Mouse (Mus musculus) c-Kit-negative CD71-positive TER-119-positive erythroid progenitor cells, embryonic 14.5 days (primary cell): ENCODE measurements around the gene Rps6kc1.

Source experiments
- DNase-seq: peaks from one replicate; pipeline ENCODE4 v3.0.0-alpha.2; 2013; ENCODE audit warnings: low read depth, low spot score

The Rps6kc1 gene

DNA sequence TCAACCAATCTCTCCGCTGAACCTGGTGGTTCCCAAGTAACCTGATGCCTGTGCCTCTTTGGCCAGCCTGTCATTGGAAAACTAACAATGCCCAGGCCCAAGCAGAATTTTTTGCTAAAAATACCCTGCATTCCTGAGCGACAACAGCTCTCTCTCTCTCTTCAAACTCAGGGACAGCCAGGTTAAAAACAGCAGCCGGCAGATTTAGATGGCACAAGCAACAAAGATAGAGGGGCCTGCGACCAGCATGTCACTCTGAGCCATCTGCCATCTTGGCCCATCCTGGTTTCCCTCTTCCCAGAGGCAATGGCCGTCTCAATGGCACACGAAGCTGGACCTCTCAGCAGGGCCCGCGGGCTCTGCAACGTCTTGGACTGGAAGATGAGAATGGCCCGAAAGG is 242.5 kb downstream of the Rps6kc1 start:
- DNase-seq: no peak

DNA sequence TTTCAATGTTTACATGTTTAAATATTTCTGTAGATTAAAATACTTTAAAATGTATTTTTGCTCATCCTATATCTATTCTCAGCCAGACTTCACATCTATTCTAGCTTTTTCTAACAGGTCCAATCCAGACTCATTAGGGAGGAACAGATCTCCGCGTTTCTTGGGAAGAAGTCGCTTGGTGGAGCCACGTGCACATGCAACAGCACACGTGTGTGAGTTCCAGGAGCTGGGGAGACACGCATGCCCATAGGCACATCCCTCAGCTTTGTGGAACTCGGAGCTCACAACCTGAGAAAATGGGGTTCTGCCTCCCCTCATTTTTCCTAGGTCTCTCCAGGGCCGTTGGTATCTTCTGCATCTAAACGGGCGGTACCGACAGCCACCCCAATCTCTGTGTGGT is 243.7 kb downstream of the Rps6kc1 start:
- no peak for DNase-seq

DNA sequence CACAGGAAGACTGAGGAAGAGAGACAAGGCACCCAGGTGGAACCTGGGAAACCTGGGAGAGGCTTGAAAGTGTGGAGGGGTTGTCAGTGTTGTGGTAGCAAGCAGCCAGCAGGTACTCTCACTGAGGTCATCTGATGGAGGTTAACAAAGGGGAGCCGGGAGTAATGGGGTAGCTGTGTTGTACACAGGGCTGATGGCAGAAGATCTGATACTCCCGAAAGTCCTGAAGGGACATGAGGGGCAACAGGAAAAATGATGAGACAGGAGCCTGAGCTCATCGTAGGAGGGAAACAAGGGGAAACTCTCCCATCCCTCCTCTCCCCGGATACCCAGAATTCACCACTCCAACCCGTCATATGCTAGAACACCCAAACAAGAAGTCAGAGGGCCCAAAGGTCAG is 244.2 kb downstream of the Rps6kc1 start:
- no peak for DNase-seq

DNA sequence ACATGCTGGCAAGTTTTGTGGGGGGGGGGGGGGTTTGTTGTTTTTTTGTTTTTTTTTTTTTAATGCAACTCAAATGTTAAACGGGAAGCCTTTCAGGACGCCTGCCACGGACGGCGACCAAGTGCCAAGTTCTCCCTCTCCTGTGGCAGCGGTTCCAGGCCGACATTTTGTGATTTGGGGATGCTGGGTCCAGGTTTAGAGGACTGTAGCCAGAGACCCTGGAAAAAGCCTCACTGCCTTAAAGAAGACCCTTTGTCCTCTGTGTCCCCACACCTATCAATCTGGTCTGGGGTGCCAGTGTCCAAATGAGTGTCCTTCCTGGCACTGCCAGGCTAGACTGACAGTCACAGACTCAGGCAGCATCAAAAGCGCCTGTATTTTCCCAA is 246.1 kb downstream of the Rps6kc1 start:
- DNase-seq: no peak

DNA sequence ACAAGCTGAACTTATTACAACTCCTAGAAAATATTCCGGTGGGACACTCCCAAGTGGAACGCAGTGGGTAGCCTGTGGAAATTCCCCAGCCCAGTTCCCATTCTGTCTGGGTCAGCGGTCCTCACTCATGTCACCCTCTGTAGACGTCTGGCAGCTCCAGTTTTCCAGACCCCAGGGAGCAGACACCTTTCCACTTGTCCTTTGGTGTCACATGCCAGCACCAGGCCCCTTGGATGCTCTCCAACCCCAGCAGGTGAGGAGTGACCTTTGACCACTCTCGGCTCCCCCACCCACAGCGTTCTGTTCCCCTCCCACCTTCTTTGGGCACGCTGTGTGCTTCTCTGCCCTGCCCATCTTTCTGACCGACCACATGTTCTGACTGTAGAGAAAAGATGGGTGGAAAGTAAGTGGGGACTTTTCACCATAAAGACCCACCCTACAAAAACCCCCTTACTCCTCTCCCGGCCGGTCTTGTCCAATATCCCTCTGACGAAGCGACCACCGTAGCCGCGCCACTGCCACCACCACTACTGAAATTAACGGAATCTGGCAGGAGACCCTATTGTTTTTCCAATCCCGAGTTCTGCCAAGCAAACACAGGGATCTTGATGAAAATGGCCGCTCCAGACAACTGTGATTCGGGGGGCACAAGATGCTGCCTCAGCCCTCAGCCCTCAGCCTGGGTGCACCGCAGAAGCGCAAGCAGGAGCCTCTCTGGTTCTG is 246.6 kb downstream of the Rps6kc1 start:
- DNase-seq: no peak

DNA sequence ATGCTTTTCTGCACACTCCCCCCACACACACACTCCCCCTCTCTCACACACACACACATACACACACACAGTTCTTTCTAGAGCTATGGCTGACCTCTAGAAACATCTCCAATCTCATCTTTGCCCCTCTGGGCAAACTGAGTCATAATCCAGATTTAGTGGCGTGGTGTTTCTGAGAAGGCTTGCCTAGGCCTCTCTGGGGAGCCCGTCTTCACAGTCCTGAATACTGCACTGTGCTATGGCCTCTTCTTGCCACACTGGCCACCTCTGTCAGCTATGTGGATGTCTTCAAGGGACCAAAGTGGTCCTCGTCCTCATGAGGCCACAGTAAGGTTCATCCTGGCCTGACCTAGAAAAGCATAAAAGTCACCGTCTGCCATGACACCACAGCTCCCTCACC is 247.6 kb downstream of the Rps6kc1 start:
- DNase-seq: no peak

DNA sequence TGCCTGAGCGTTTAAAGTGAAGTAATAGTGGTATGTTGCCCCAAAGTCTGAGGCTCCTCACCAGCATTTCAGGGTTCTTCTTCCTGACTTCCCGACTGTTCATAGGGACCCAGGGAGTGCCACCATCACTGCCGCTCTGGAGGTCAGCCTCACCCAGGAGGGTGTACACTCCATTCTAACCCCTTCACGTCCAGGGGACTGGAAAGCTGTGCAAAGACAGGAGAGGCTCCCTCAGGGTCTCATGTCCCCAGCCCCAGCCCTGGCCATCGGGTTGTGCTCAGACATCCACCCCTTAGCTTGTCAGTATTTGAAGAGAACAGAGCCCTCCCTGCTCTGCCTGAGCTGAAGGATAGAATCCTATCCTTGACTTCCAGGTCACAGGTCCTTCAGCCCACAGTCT is 248.8 kb downstream of the Rps6kc1 start:
- DNase-seq: no peak

DNA sequence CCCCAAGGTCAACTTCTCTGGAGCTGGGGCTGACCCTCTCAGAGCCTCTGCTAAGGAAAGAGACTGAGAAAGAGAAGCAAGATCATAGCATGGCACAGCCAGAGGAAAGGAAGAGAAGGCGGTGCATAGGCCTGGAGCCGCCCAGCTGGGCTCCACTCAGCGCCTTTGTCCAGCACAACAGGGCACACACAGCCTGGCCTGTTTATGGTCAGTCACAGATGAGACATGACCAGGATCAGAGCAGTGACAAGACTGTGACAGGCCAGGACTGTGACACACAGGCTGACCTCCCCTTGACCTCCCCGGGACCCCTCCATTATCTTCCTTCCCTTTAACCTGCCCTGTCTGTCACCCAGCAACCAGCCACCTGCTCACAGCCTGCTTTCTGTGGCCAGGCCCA is 249.8 kb downstream of the Rps6kc1 start:
- DNase-seq: no peak

DNA sequence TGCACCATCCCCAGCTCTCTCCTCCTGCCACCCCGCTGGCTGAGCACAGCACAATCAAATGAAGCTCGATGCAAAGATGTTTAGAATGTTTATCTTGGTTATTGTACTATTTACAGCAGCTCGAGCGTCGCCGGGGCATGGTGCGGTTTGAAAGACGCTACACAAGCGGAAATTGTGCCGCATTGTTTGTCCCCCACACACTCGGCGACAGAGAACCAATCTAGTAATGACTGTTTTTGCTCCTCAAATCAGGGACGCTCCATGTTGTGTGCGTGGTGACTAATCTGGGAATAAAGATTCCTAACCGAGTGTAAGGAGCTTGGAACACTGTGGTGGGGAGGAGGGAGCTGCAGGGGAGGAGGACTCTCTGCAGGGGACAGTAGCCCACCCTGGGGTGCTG is 250.3 kb downstream of the Rps6kc1 start:
- DNase-seq: no peak

DNA sequence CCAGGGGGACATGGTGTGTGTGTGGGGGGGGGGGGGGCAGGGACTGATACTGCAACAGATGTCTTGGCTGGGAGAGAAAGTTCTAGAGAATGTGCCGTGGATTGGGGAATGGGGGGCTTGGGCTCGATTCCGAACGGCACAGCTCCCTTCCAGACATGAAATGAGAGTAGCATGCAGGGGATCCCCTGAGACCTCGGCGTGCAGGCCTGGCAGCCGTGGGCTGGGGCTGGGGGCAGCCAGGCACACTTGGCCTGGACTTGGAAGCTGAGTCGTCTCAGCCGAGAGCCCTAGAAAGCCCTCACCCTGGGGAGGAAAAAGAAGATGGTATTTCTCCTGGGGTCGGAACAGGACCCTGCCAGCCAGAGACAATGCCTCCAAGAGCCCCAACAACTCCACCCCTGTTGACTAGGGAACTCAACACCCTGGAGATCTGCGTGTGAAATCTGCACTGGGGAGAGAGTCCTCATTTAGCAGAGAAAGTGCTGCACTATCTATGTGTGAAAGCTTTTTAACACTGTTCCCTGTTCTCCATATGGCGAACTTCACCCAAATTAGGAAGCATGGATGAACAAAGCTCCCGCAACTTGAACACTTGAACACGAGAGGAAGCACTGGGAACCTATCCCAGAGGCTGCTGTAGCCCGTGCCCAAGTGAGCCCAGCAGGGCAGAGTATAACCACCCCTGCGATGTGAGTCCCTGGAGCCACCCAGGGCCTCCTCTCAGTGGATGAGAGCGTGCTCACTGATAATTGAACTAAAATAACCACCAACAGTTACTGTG is 251.7 kb downstream of the Rps6kc1 start:
- DNase-seq: no peak

DNA sequence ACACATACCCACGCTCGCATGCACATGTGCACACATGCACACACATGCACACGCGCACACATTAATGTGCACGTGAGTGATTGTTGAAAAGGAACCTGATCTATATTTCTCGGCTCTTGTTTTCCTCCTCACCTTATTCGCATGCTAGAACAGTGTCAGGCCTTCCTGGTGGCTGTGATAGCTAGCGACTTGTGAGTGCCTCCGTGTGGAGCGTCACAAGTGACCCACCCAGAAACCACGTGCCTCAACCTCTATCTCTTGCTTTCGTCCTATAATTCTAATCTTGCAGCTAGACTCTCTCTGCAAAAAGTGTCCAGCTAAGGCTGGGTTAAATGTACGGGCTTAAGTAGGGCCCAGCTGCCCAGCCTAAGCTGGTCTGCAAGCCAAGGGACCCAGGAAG is 253.3 kb downstream of the Rps6kc1 start:
- DNase-seq: no peak

DNA sequence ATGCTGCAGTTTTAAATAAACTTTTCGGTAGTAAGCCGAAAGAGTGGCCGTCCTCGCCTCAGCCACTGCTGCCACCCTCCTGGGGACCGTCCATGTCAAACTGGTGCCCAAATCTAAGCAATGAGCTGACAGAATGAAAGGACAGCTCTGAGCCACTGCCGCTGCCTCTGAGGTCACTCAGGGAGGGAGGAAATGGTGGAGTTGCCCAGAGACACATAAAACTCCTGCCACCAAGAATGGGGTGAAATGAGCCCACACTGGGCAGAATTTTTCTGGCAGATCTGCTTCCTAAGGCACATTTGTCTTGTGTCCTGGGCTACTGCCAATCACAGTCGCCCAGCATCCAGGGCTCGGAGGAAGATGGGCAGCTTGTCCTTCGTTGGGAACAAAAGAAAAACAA is 255.5 kb downstream of the Rps6kc1 start:
- no peak for DNase-seq

DNA sequence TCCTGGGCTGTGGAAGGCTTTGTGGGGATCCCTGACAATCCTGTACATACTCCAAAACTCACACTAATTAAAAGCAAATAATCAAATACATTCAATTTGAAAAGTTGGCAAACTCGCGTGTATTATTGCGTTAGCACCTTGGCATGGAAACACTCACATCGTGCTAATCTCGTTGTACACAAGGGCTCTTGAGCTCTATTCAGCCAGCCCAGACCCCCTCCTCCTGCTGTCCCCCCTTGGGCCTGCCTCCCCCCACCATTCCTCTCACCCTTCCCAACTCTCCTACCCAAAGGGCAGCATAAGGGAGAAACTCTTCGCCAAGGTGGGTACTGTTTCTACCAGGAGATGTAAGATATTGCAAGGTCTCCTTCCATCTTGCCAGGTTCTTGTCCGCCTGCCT is 255.9 kb downstream of the Rps6kc1 start:
- DNase-seq: no peak

DNA sequence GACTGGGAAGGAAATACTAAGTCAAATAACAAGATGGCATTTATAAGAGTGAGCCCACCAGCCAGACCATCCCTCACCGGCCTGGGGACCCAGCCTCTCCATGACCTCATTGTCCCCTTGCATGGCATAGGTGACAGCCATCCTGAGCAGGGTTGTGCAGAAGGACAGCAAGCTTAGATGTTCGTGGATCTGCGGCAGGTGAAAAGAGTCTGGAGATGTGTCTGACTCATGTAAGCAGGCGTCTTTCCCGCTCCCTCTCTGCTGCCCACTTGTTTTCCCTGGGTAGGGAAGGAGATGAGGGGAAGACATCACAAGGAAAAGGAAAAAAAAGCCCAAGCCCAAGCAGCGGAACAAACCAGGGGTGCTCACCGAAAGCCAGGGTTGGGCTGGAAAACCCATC is 256.5 kb downstream of the Rps6kc1 start:
- no peak for DNase-seq

DNA sequence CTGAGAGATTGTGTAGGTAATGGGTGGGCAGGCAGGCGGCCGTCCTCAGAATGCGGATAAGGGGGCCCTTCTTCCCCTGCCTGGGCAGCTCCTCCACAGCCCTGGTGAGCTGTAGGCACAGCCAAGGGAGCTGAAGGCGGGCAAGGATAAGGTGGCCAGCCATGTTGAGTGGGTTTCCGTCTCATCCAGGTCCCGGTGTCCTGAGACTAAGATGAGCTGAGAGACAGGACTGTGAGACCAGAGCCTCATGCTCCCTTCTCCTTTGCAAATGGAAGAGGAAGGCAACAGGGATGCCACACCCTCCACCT is 256.9 kb downstream of the Rps6kc1 start:
- DNase-seq: no peak

DNA sequence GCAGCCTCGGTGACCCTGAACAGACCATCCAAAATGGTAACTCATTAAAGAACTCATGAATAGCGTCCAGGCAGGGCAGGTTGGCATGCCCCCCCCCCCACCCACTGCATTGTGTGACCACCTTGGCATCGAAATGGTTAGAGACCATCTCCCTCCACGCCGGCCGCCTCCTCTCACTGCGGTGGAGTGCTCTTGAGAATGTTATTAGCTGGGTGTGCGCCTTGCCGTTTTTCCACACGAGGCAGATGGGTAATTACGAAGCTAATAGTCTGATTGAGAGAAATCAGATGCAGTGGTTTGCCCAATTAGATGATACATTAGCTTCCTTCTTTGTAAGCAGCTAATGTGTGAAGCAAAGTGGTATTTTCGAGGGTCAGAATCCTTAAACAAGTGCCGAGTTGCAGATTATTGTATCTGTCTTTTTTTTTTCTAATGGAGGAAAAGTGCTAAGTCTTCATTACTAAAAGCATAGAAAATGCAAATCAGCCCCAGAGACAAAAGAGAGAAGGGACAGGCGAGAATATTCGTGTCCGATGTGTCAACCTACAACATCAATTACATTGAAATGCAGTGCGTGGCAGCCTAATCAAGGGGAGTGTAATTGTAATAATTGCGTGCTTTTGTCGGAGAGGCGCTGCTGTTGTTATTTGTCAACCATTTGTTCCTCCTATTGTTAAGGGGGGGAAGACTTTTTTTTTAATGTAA is 257.4 kb downstream of the Rps6kc1 start:
- DNase-seq: no peak

DNA sequence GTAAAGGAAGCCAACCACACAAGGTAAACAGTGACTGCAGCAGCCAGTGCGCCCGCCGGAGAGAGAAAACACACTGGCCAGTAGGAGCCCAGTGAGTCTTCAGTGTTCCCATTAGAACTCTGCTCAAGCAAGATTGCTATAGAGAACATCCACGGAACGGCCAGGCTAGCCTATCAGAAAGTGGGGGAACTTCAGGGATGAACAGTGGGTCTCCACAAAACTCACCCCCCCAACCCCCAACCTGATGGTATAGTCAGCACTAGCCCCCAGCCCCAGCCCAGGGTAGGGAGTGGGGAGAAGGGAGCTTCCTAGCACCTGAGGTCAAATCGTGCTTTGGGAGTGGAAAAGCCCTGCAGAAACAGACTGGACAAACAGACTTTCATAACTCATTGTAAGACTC is 258.5 kb downstream of the Rps6kc1 start:
- no peak for DNase-seq
